Mouse (Mus musculus) forebrain, embryonic 14.5 days (tissue): ENCODE data around the gene Agrn. TPM values are rescaled to one million over a fixed set of nuclear protein-coding genes. Genes with fewer than 3 reads are reported as not detected.

ENCODE experiments used
- ATAC-seq: fragments of 200-750 bp; cut with Nextera tagmentation; 2 replicates; pipeline ENCODE4 v1.8.0; 2017; ENCODE audit warnings: mild to moderate bottlenecking, moderate library complexity
- DNase-seq: peaks from one replicate; pipeline ENCODE4 v3.0.0-alpha.2; 2015; ENCODE audit warnings: low spot score
- H3K27ac ChIP-seq: fragments of 300-500 bp; sonication (generic); 2 replicates; pipeline ENCODE4 v1.5.1; 2014; ENCODE audit warnings: low read depth, mild to moderate bottlenecking, control low read depth, low read length, moderate library complexity
- H3K27me3 ChIP-seq: fragments of 300-500 bp; sonication (generic); replicated peaks from 2 replicates; pipeline ENCODE4 v1.6.1; 2014; ENCODE audit warnings: low read length, control low read depth, mixed read lengths; ENCODE audit not compliant: control insufficient read depth, insufficient read depth
- H3K36me3 ChIP-seq: fragments of 300-500 bp; sonication (generic); 2 replicates; pipeline ENCODE4 v1.6.1; 2014; ENCODE audit warnings: low read length, control low read depth; ENCODE audit not compliant: control insufficient read depth, insufficient read depth
- H3K4me1 ChIP-seq: fragments of 300-500 bp; sonication (generic); 2 replicates; pipeline ENCODE4 v1.6.1; 2014; ENCODE audit warnings: antibody characterized with exemption, low read length, control low read depth; ENCODE audit not compliant: control insufficient read depth, insufficient read depth
- H3K4me2 ChIP-seq: fragments of 300-500 bp; sonication (generic); 2 replicates; pipeline ENCODE4 v1.6.1; 2014; ENCODE audit warnings: mild to moderate bottlenecking, control low read depth, low read length
- H3K4me3 ChIP-seq: fragments of 300-500 bp; sonication (generic); 2 replicates; pipeline ENCODE4 v1.5.1; 2014; ENCODE audit warnings: low read depth, low read length, control low read depth
- H3K9ac ChIP-seq: fragments of 300-500 bp; sonication (generic); 2 replicates; pipeline ENCODE4 v1.6.1; 2014; ENCODE audit warnings: mild to moderate bottlenecking, low read length, control low read depth, moderate library complexity
- H3K9me3 ChIP-seq: fragments of 300-500 bp; sonication (generic); replicated peaks from 2 replicates; pipeline ENCODE4 v1.6.1; 2016; ENCODE audit warnings: low read length, control low read depth, mixed read lengths; ENCODE audit not compliant: control insufficient read depth
- WGBS: fragments of 180-500 bp; shearing (Covaris S2); extraction: QIAGEN DNeasy Blood & Tissue Kit; methylation state at CpG from one replicate; pipeline ENCODE4 v1.1.7; 2014; 5-methylcytosine and 5-hydroxymethylcytosine counted together
- polyA plus RNA-seq: library from polyadenylated mRNA; unstranded; fragments of >200 nt; fragmentation: Nextera tagmentation; extraction: Ambion mirVana; gene quantifications from 2 replicates; pipeline ENCODE4 v1.2.1, GENCODE M21; 2014

Agrn gene
- polyA plus RNA-seq, 1 experiment from 2014 or later, result 72.2 TPM

- Histone ChIP-seq H3K36me3 (peaks cover 37% of the 10 kb centered on the region), H3K9me3 (no peaks in the 10 kb centered on the region), H3K27ac (no peak overlapping the region), H3K4me3 (no peak overlapping the region), H3K4me1 (no peaks in the 10 kb centered on the region), H3K4me2 (0 out of 2 replicates have a peak overlapping the region, but pooled peaks have one; percentile 3), H3K27me3 (no peaks in the 10 kb centered on the region), H3K9ac (no peak overlapping the region)
- WGBS, result 31% methylated on average over 18 of the region's 18 CpGs
- peak; percentile 35; the same call in 1 of the 2 replicates for ATAC-seq
- peak; percentile 25 for DNase-seq
These were observed 30.6 kb upstream of the Agrn start for GRCm38 (mm10) chr4:156227752-156228392.

GRCm38 (mm10) chr4:156224276-156224675 lies 27.0 kb upstream of the Agrn start:
- no peak for DNase-seq

GRCm38 (mm10) chr4:156219936-156220335 lies 22.6 kb upstream of the Agrn start:
- ATAC-seq (no peak), DNase-seq (no peak)
- H3K4me1 ChIP-seq, result no peaks in the 10 kb centered on the region
- H3K27ac ChIP-seq, result no peak overlapping the region
- peaks cover 9% of the 10 kb centered on the region; the same call in 1 of the 2 replicates for H3K36me3 ChIP-seq
- 88% methylated on average over 11 of the region's 11 CpGs for WGBS
- H3K27me3 ChIP-seq, result no peaks in the 10 kb centered on the region
- no peaks in the 10 kb centered on the region for H3K9me3 ChIP-seq
- H3K4me2 ChIP-seq, result no peak overlapping the region
- no peak overlapping the region for H3K4me3 ChIP-seq
- no peak overlapping the region for H3K9ac ChIP-seq

More at GRCm38 (mm10) chr4:156224276-156224675, 27.0 kb upstream of the Agrn start:
- Histone ChIP-seq H3K9ac (no peak overlapping the region), H3K4me3 (no peak overlapping the region), H3K27me3 (no peaks in the 10 kb centered on the region), H3K9me3 (no peaks in the 10 kb centered on the region), H3K27ac (no peak overlapping the region), H3K4me1 (no peaks in the 10 kb centered on the region), H3K4me2 (no peak overlapping the region), H3K36me3 (peaks cover 10% of the 10 kb centered on the region)
- ATAC-seq, result no peak
- WGBS, result 74% methylated on average over 2 of the region's 2 CpGs

- Histone ChIP-seq H3K27me3 (no peaks in the 10 kb centered on the region), H3K4me2 (no peak overlapping the region), H3K27ac (no peak overlapping the region), H3K4me3 (no peak overlapping the region), H3K36me3 (peaks cover 9% of the 10 kb centered on the region; the same call in 1 of the 2 replicates), H3K9ac (no peak overlapping the region), H3K4me1 (no peaks in the 10 kb centered on the region), H3K9me3 (no peaks in the 10 kb centered on the region)
- ATAC-seq (no peak), DNase-seq (no peak)
- WGBS, result 84% methylated on average over 16 of the region's 16 CpGs
These were observed 20.6 kb upstream of the Agrn start for GRCm38 (mm10) chr4:156217838-156218237.

DNA sequence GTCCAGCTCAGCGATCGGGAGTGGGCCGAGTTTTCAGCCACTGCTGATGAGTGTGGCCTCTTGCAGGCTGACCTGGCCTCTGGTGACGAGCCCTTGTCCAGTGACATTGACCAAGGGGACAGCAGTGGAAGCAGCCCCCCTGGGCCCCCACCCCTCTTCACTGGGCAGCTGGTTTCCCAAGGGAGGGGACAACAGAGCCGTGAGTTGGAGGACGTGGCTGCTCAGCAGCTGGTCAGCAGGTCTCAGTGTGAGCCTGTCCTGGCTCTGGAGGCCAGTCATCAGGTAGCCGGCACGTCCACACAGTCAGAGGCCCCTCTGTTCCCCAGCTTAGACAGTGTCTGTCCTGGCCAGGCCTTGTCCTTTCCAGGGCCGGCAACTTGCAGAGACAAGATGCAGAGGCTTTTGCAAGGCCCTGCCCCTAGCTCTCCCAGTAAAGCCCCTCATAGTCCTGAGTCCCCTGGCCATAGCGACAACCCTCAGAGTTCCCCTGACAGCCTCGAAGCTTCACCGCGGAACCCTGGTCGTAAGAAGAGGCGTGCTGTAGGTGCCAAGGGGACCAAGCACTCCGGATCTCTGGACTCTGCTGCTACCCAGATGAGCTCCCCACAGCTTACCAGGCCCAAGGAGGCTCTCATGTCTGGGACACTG lies 19.9 kb upstream of the Agrn start:
- no peak overlapping the region for H3K4me2 ChIP-seq
- no peak overlapping the region for H3K27ac ChIP-seq
- H3K36me3 ChIP-seq, result peaks cover 8% of the 10 kb centered on the region; the same call in 1 of the 2 replicates
- no peak for ATAC-seq
- 85% methylated on average over 16 of the region's 16 CpGs for WGBS
- H3K4me1 ChIP-seq, result no peaks in the 10 kb centered on the region
- no peak overlapping the region for H3K4me3 ChIP-seq
- H3K9ac ChIP-seq, result no peak overlapping the region
- H3K27me3 ChIP-seq, result no peaks in the 10 kb centered on the region
- DNase-seq, result no peak
- no peaks in the 10 kb centered on the region for H3K9me3 ChIP-seq

GRCm38 (mm10) chr4:156216196-156216595 lies 18.9 kb upstream of the Agrn start:
- 87% methylated on average over 2 of the region's 2 CpGs for WGBS
- no peak overlapping the region for H3K9ac ChIP-seq
- no peaks in the 10 kb centered on the region for H3K27me3 ChIP-seq
- no peaks in the 10 kb centered on the region for H3K9me3 ChIP-seq
- ATAC-seq, result no peak
- 0 out of 2 replicates have a peak, but pooled peaks cover 2% of the 10 kb centered on the region for H3K36me3 ChIP-seq
- H3K4me2 ChIP-seq, result no peak overlapping the region
- no peak overlapping the region for H3K27ac ChIP-seq
- no peak for DNase-seq
- no peaks in the 10 kb centered on the region for H3K4me1 ChIP-seq
- no peak overlapping the region for H3K4me3 ChIP-seq

DNA sequence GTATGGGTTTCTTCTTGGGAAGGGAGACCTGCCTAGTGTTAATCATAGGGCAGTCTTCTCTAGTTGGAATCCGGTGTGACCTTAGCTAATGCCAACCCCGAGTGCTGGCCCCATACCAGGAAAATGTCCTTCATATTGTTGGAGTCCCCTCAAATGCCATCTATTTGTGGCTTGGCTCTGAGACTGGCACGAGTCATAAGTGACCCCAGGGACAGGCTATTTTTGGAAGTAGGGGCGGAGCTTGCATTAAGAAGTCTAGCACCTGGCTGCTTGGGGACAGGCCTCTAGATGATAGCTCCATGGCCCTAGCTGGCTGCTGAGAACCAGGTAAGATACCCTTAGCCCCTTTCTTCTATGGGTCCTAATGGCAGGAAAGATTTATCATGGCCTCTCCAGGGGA lies 18.4 kb upstream of the Agrn start, which contains the start of gene Perm1:
Gene Perm1 (plus strand): TSS at position 220 of the 400 bp plus-strand sequence.
- Histone ChIP-seq H3K9ac (no peak within 1 kb of the TSS), H3K4me3 (no peak within 1 kb of the TSS), H3K27me3 (no peaks in the 10 kb centered on the region), H3K4me2 (no peak within 1 kb of the TSS), H3K9me3 (no peaks in the 10 kb centered on the region), H3K27ac (no peak within 1 kb of the TSS), H3K36me3 (0 out of 2 replicates have a peak, but pooled peaks cover 2% of the 10 kb centered on the region), H3K4me1 (no peaks in the 10 kb centered on the region)
- DNase-seq (no peak), ATAC-seq (no peak)
- WGBS, result 85% methylated on average over 4 of the region's 4 CpGs

DNA sequence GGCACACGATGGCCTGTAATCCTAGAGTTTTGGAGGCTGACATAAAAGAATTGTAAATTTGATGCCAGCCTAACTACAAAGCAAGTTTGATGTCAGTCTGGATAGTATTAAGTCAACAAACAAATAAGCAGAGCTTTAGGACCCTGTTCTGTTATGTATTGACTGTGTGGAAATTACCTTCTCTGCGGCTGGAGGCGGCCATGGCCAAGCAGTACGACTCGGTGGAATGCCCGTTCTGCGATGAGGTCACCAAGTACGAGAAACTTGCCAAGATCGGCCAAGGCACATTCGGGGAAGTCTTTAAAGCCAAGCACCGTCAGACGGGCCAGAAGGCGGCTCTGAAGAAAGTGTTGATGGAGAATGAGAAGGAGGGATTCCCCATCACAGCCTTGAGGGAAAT lies 15.8 kb upstream of the Agrn start:
- 96% methylated on average over 13 of the region's 13 CpGs for WGBS
- H3K4me1 ChIP-seq, result no peaks in the 10 kb centered on the region
- H3K9me3 ChIP-seq, result no peaks in the 10 kb centered on the region
- H3K4me2 ChIP-seq, result no peak overlapping the region
- no peak for ATAC-seq
- no peaks in the 10 kb centered on the region for H3K36me3 ChIP-seq
- no peak overlapping the region for H3K9ac ChIP-seq
- H3K27me3 ChIP-seq, result no peaks in the 10 kb centered on the region
- H3K4me3 ChIP-seq, result no peak overlapping the region
- H3K27ac ChIP-seq, result no peak overlapping the region
- no peak for DNase-seq
